Mouse (Mus musculus) activated CD4-positive, CD25-positive, alpha-beta regulatory T cell, adult 4 months (primary cell): ENCODE measurements at regions not wholly inside any gene's neighbourhood (a gene's known extent, or its start where the extent isn't known, plus 50 kb on each side); places are given as distances from the start of the nearest gene placed in this dataset.

Experiments
- ATAC-seq: one replicate; pipeline ENCODE4 v1.8.0; 2017

GRCm38 (mm10) chr17:4301142-4301853 is 605.2 kb upstream of the Nox3 start:
- ATAC-seq, result no peak

DNA sequence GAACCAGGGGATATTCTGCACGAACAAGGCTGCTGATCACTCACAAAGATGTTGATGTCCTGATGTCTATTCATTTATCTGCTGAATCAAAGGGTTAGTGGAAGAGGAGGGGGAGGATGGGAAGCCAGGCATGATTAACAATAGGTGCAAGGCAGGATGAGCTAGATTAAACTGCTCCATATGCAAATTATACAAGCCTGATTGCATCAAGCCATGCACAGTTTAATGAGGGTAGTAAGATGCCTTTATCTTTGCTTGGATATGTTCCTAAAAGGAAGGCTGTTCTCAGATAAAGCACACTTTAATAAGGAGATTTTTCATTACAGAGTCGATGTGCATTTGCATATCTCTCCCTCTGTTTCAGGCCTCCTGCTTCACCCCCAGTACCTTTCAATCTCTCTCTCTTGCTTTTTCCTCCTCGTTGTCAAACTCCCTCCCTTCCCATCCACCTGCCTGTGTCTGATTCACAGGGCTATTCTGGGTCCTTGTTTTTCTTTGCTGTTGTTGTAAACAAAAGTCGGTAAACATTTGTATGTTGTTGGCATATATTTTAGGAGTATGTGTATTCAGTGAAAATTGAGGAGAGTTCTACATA is 615.8 kb upstream of the Nox3 start:
- ATAC-seq, result no peak

DNA sequence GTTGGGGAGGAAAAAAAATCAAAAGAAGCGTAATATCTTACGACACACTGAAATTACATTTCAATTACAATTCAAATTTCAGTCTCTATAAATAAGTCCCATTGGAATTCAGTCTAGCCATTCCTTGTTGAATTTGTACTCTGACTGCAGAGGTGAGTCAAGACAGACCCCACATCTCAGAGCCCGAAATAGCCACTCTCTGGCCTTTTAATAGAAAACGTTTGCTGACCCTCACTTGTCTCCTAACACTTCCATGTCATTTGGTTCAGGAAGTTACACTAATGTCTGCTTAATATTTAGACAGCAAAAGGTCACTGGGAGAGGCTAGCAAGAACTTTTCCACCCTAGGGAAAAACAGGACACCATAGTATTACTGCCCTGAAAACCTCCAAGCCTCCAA is 623.1 kb upstream of the Nox3 start:
- no peak for ATAC-seq

GRCm38 (mm10) chr17:4328810-4329209 is 632.7 kb upstream of the Nox3 start:
- no peak for ATAC-seq

- no peak for ATAC-seq
Measured at GRCm38 (mm10) chr17:4331650-4332049, 635.6 kb upstream of the Nox3 start.

DNA sequence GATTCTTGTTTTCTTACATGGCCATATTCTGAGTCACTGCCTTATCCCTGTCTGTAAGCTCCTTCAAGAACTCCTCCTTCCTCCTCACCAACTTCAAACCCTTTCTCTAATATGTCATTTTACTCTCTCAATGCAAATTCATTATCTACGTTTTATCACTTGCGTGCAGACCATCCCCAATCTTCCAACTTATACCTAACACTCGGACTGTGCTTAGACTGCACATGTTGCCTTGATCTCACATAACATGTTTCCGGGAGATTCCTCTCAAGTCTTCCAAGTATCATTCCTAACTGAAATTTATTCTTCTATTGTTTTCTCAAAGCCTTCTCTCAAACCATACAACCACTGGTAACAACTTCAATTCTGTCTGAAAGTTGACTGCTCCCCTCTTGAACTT is 637.0 kb upstream of the Nox3 start:
- no peak for ATAC-seq

- no peak for ATAC-seq
Measured at GRCm38 (mm10) chr17:4353018-4353417, 641.1 kb upstream of the Arid1b start.

DNA sequence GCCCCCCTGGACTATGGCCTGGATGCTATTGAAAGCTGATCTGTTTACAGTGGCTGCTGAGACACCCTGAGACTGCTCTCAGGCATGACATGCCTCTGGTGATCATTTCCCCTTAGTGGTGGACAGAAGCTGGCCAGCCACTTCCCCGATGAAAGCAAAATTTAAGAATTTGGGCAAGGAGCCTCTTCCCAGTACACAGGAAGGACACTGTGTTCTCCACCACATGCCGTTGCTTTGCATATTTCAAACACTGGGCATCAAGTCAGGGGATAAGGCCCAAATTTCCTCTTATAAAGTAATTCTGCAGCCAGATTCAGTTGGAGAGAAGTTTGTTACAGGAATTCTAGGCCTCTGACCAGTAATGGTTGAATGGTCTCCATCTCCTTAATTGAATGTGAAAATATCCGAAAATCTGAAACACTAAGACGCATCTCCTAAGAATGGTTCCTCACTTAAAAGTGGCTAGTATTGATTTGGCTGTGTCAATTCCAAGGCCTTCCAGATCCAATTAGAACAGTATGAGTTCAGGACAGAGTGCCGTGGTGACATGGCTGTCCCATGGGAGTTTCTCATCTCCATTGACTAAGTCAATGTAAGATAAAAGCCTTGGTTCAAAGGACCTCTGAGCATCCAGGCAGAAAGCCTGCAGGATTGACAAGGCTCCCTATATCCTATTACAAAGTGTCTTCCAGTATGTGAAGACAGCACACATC is 638.5 kb upstream of the Arid1b start:
- ATAC-seq, result no peak

DNA sequence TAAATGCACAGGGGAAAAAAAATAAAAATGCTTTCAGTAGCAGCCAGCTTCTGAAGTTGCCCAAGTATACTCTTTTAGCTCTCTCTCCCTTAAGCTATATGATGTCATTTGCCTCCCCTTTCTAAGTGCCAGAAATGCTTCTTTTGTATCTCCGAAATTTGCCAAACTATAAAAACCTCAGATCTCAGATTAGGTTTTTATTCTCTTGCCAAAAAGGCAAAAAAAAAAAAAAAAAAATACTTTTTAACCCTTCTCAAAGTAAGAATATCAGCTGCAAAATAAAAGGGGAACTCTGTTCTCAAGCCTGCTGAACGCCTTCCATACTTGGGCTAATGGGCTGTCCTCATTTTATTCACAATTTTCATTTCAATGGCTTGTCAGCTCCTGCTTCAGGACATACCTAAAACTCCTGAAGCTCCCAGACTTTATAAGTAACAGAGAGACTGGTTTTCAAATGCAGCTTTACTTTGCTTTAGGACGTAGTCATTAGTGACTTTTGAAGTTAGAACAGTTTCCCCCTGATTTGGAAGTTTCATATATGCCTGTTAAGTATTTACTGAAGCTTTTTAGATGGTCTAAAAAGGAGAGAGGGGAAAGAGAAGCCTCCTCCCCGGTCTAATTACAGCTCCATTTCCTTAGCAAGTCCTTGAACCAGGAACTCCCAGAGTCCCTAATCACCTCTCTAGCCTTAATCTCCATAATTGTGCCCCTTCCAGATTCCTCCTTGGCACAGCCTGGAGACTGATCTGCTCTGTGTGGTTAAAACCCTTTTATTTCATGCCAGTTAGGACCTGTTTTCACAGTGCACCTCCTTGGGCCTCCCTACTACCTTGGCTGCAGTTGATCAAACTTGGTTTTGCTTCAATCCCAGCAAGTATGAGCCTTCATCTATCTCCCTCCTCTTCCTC is 633.5 kb upstream of the Arid1b start:
- ATAC-seq, result no peak

GRCm38 (mm10) chr17:4365811-4366210 is 628.3 kb upstream of the Arid1b start:
- ATAC-seq, result no peak

GRCm38 (mm10) chr17:4380449-4380848 is 613.7 kb upstream of the Arid1b start:
- ATAC-seq, result no peak

GRCm38 (mm10) chr17:4380873-4381272 is 613.3 kb upstream of the Arid1b start:
- ATAC-seq, result no peak

DNA sequence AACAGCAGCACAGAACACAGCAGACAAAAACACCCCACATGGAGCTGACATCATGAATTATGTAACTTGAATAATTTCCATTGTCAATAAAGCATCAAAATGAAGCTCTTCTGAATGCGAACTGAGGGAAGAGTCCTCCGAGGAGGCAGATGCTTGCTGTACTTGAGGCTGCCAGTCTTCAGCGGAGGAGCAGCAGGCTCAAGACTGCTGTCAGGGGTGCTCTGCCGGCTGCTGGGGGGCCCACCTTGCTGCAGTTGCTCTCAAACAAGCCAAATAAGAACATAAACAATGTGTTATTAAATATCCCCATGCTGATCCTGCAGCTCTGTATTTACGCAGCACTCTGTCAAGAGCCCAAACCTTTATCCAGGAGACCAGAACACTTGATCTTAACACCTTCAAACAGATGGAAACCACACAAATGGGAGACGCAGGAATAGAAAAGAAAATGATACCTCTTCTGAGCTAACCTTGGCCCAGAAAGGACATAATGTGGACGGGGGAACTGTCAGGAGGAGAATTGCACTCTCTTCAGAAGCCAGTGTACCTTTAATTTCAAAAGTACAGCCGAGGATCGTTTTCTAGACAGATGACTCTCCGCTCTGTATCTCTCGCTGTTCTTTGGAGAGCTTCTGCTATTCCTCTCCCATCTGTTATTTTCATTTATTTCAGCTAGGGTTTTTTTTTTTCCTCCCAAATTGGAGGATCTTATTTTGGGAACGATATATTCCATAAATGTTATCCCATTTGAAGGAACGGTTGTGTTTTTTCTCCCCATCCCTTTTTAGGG is 612.0 kb upstream of the Arid1b start:
- ATAC-seq, result no peak

DNA sequence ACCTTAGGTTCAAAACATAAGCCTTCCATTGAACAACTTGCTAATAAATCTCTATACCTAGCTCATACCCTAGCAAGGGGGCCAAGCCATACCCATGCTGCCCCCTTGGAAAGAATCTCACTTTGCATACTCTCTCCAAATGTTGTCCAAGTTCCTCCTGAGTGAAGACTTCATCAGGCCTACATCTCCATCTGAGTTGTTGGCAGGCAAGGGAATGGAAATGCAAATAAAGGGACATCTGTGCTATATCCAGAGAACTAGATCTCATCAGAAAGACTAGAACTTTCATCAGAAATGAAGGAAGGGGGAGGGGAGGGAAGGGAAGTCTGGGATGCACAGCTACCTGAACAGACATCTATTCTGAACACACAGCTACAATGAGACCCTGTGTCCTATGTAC is 611.4 kb upstream of the Arid1b start:
- ATAC-seq, result no peak

DNA sequence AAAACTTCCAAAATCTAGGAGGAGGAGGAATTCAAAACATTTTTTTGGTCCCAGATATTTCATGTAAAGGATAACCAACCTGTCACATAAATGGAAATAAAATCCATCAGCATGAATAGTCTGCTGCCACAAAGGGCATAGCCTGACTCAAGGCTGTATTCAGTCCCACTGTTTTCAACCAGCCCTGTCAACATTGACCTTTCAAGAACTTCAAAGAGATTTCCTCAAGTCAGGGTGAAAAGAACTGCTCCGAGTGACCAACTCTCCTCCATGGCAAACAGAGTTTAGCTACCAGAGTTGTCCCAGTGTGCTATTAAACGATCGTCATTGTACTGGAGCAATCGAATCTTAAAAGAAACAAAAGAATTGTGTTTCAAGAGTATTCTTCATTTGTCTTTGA is 606.5 kb upstream of the Arid1b start:
- ATAC-seq, result no peak

GRCm38 (mm10) chr17:4390012-4390411 is 604.1 kb upstream of the Arid1b start:
- ATAC-seq, result no peak

DNA sequence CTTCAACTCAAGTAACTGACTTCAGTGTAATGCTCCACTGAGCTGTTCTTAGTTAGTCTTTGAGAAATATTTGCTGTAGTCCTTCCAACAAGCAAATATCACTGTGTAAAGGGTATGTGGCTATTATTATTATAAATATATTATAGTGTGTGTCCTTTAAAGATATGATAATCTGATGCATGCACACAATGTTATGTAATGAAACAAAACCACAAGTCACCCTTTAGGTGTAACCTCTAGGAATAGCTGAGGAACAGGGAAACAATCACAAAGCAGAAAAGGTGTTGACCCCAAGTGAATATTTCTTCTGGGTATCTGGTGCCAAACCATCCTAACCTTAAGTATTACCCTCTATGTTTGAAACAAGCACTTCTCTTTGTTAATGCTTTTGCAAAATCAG is 603.6 kb upstream of the Arid1b start:
- no peak for ATAC-seq

DNA sequence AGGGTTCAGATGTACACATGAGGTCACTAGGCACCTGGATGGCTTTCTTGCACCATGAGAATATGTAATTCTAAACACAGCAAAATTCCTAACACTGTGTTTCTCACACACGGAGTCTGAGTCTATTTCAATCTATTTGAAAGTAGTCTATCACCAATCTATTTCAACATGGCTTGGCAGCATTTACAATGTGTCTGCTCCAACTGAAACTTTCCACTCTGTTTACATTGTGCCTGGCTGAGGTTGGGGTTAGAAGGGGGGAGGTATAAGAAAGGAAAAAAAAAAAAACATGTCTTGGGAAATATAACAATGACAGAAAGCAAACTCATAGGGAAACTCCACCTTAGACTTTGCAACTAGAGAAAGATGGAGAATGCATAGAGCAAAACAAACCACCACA is 602.9 kb upstream of the Arid1b start:
- ATAC-seq, result no peak

DNA sequence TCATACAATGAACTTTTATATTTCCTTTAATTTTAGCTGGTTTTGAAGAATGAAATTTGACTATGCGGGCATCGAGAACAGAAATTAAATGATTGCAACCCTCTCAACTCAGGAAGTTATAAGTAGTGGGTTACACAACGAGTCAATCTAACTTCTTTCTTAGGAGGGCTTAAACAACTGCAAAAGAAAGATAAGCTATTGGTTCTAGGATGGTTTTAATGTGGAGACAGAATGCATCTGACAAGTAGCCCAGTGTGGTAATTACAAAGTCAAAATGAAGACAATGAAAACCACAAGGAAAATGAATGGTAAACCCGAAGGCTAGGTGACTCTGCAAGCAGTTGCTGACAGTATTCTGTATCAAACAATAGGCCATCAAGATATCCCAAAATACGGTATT is 598.0 kb upstream of the Arid1b start:
- no peak for ATAC-seq

DNA sequence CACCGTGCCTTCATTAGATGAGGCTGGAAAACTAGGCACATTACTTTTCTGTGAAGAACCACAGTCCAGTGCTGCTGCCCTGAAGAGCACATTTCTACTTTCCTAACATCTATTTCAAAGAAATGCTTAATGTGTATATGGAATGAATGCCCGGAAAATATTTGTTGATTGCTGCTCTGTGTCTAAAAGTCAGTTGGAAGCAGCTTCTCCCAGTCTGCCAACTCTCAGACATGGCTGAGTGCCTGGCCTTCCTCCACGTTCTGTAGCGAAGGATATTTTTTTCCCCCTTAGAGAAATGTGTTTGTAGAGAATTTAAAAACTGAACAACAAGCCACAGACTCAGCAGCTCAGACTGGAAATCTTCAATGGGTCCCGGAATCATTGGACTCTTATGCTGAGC is 576.4 kb upstream of the Arid1b start:
- no peak for ATAC-seq

GRCm38 (mm10) chr17:4424451-4425168 is 569.5 kb upstream of the Arid1b start:
- no peak for ATAC-seq

DNA sequence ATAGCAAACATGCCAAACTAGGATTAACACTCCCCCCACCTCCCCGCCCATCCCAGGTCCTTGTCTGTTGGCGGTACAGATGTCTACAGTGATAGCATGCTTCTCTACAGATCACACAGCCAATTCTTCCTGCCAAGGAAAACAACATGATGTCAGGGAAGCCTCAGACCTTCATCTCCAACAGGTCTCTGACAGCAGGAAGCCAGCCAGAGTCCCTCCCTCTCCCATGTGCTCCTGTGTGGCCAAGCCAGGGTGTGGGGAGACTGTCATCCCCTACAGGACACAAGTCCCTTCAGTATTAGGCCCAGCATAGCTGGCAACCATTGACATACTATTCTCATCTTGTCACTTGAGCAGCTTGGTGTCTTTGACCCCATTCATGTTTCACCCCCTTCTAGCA is 568.8 kb upstream of the Arid1b start:
- ATAC-seq, result no peak
